Comparison of ENCODE assay signal across 14 mouse cellular contexts in genomic region chr3:53557388-53558214, GRCm38 (mm10).
DNase-seq lines count a peak whose midpoint lies in the region; ATAC-seq and TF ChIP-seq lines count a peak whose summit lies in the region.
"Had no signal": no experiment of that assay in that cellular context is flagged by ENCODE, and none has a peak within 500 bp of the region (broad histone marks: within the 10 kb centered on the region; RNA-seq: fewer than 3 reads in every experiment).

No protein-coding gene starts in this region.

- no peak overlapping the region for H3K4me2 ChIP-seq in kidney, embryonic 16.5 days (replicated peaks; ENCODE audit: low read depth, low read length)
- H3K4me2 ChIP-seq in midbrain, postnatal 0 days (ENCODE audit: low read depth, low read length, poor library complexity, severe bottlenecking), result no peak overlapping the region
- H3K4me2 ChIP-seq: limb, embryonic 13.5 days had no signal

- H3K4me3 ChIP-seq in kidney, embryonic 16.5 days (ENCODE audit: low read length), result no peak overlapping the region
- H3K4me3 ChIP-seq in kidney, adult 2 months (ENCODE audit: insufficient read depth, low read depth, low read length), result no peak overlapping the region
- no peak overlapping the region for H3K4me3 ChIP-seq in midbrain, postnatal 0 days (ENCODE audit: low read depth, low read length)
- H3K4me3 ChIP-seq: limb, embryonic 13.5 days; myocyte had no signal

- peak; percentile 17 for DNase-seq in adrenal gland, postnatal 14 days
- no peak for DNase-seq in adrenal gland, adult 8-10 months
- DNase-seq in kidney, adult 2 months, result no peak
- DNase-seq in brain, embryonic 14.5 days (ENCODE audit: low read depth), result peak; percentile 75
- DNase-seq in midbrain, postnatal 0 days (ENCODE audit: low spot score), result peak; percentile 82
- no peak for DNase-seq in urinary bladder, postnatal 25 days (ENCODE audit: low spot score)
- DNase-seq in thymus, postnatal 14 days, result no peak
- DNase-seq: cerebellum, adult 11-12 months; lung, postnatal 36 days; thymus, postnatal 25 days had no signal

- H3K36me3 ChIP-seq in kidney, embryonic 16.5 days (ENCODE audit: insufficient read depth, low read length), result no peaks in the 10 kb centered on the region
- no peaks in the 10 kb centered on the region for H3K36me3 ChIP-seq in kidney, adult 2 months (ENCODE audit: control insufficient read depth, insufficient read depth, low read length)
- H3K36me3 ChIP-seq in midbrain, postnatal 0 days (ENCODE audit: insufficient read depth, low read length), result no peaks in the 10 kb centered on the region
- H3K36me3 ChIP-seq: limb, embryonic 13.5 days had no signal

- no peaks in the 10 kb centered on the region for H3K27me3 ChIP-seq in kidney, embryonic 16.5 days (ENCODE audit: insufficient read depth, low read length)
- no peaks in the 10 kb centered on the region for H3K27me3 ChIP-seq in kidney, adult 2 months (replicated peaks; ENCODE audit: control insufficient read depth, insufficient read depth, low read length)
- H3K27me3 ChIP-seq in midbrain, postnatal 0 days (ENCODE audit: insufficient read depth, low read length), result no peaks in the 10 kb centered on the region
- H3K27me3 ChIP-seq: limb, embryonic 13.5 days had no signal

- H3K4me1 ChIP-seq in kidney, embryonic 16.5 days (ENCODE audit: insufficient read depth, low read length), result peaks cover 48% of the 10 kb centered on the region
- peaks cover 4% of the 10 kb centered on the region; the same call in 1 of the 2 replicates for H3K4me1 ChIP-seq in kidney, adult 2 months (ENCODE audit: control insufficient read depth, insufficient read depth, low read length)
- no peaks in the 10 kb centered on the region for H3K4me1 ChIP-seq in midbrain, postnatal 0 days (ENCODE audit: insufficient read depth, low read length)

- H3K9ac ChIP-seq in kidney, embryonic 16.5 days (replicated peaks; ENCODE audit: low read length), result no peak overlapping the region
- no peak overlapping the region for H3K9ac ChIP-seq in midbrain, postnatal 0 days (replicated peaks; ENCODE audit: low read length, poor library complexity, severe bottlenecking)
- H3K9ac ChIP-seq: limb, embryonic 13.5 days had no signal

- peak overlapping the region; percentile 29; the same call in 1 of the 2 replicates for H3K27ac ChIP-seq in kidney, embryonic 16.5 days (ENCODE audit: low read length)
- no peak overlapping the region for H3K27ac ChIP-seq in kidney, adult 2 months (ENCODE audit: insufficient read depth, low read depth, low read length)
- H3K27ac ChIP-seq in midbrain, postnatal 0 days (ENCODE audit: low read depth, low read length), result no peak overlapping the region
- H3K27ac ChIP-seq: kidney, postnatal 0 days; limb, embryonic 13.5 days had no signal

- 65% methylated on average over 16 of the region's 16 CpGs for WGBS in kidney, embryonic 16.5 days
- WGBS in kidney, adult 2 months, result 72% methylated on average over 16 of the region's 16 CpGs
- 77% methylated on average over 16 of the region's 16 CpGs for WGBS in midbrain, postnatal 0 days

- no peak for ATAC-seq in kidney, embryonic 16.5 days (ENCODE audit: low FRiP score, low TSS enrichment)
- 0 out of 2 replicates have a peak, but pooled peaks have one; percentile 62 for ATAC-seq in midbrain, postnatal 0 days (ENCODE audit: low FRiP score)

- no peak for TF ChIP-seq POLR2A in kidney, adult 2 months (IDR thresholded peaks at IDR 0.05; ENCODE audit: low read depth, low read length)
- no peak for TF ChIP-seq POLR2A in brain, embryonic 14.5 days (IDR thresholded peaks at IDR 0.05; ENCODE audit: borderline replicate concordance, extremely low read depth, insufficient read depth, insufficient read length, poor library complexity, severe bottlenecking)

- TF ChIP-seq CTCF in kidney, adult 2 months (conservative IDR thresholded peaks at IDR 0.05; ENCODE audit: insufficient read depth, insufficient read length, low read depth, low read length), result no peak
- no peak for TF ChIP-seq CTCF in brain, embryonic 14.5 days (IDR thresholded peaks at IDR 0.05; ENCODE audit: borderline replicate concordance, extremely low read depth, insufficient read depth, insufficient read length)
- no peak for TF ChIP-seq CTCF in midbrain, postnatal 0 days (IDR thresholded peaks at IDR 0.05)

- H3K9me3 ChIP-seq in kidney, embryonic 16.5 days (ENCODE audit: low read length), result no peaks in the 10 kb centered on the region
- H3K9me3 ChIP-seq in midbrain, postnatal 0 days (ENCODE audit: low read length), result no peaks in the 10 kb centered on the region
- H3K9me3 ChIP-seq: limb, embryonic 13.5 days had no signal

Comparison
In these comparisons a context has a peak if more than half of its experiments do, and no peak if none do; other contexts are left out.
1. DNase-seq: peak in adrenal gland, postnatal 14 days (single experiment), brain, embryonic 14.5 days (single experiment) and midbrain, postnatal 0 days (single experiment); none in adrenal gland, adult 8-10 months (single experiment), kidney, adult 2 months (single experiment), urinary bladder, postnatal 25 days (single experiment) and thymus, postnatal 14 days (single experiment).